Mouse (Mus musculus) spleen, postnatal 14 days (tissue): ENCODE results near the gene Trim60.

ENCODE experiments used
- DNase-seq, 2 experiments: peaks; one replicate each; pipeline ENCODE4 v3.0.0; 2021 to 2022; ENCODE audit warnings: low spot score in 2 of 2

Trim60 gene

DNA sequence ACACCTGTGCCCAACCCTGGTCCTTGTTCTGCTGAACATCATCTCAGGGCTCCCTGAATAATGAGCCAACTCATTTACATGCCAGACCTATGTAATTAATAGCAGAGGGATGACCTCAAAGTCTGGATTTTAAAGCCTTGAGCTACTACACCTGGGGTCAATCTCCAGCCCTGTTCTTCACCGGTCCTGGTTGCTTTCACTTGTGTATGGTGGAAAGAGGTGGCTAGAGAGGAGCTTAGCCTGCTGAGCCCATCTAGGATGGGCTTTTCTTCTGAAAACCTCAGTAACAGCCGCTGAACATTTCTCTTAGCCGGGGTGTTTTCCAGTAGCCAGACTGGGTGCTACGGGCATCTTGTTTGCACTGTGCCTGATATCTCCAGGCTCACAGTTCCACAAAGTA, 30.7 kb downstream of the Trim60 start, which contains the start of gene Trim75:
Trim75 (minus strand) TSS at position 101 of the 400 bp plus-strand sequence.
- DNase-seq = no peak

DNA sequence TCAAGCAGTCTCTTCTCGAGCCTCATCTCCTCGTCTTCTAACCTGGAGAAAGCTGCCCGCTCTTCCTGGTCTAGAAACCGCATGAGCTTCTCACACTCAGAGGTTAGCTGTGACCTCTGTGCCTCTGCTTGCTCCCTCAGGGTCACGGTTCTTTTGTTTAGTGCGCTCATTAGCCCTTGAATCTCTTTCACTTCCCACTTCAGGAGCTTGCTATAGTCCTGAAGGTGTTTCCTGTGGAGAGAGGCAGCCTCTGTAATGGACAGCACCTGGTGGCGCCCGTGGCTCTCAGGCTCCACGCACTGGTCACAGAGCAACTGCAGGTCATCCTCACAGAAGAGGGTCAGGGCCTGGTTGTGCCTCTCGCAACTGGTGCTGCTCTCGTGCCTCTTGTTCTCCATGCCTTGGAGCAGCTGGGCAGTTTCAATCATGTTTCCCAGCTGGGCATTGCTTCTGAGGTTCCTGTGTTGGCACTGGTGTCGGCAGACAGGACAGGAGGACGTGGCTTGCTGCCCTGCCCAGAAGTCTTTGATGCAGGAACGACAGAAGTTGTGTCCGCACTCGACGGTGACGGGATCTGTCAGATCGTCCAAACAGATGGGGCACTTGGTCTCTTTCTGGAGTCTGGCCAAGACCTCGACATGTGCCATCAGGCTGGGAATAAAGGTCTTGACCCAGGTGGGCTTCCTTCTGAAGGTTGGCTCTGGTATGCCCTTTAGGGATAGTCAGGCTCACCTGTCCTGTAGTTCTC, 35.1 kb downstream of the Trim60 start:
- no peak for DNase-seq

DNA sequence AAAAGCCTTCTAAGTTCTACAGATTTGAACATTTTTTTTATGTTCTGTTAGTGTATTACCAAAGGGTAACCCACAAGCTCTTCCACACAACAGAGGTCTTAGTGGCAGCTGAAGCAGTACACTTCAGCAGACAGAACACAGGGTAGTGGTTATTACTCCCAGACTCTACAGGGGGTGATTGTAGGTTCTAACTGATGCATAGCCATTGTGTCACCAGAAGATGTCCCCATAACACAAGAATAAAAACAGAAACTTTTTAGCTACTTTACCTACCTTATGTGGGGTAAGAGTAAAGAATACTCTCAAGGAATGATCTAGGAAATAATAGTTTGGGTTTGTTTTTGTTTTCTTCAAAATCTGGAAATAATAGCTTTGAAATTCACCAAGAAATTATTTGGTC, 55.5 kb downstream of the Trim60 start:
- no peak for DNase-seq

DNA sequence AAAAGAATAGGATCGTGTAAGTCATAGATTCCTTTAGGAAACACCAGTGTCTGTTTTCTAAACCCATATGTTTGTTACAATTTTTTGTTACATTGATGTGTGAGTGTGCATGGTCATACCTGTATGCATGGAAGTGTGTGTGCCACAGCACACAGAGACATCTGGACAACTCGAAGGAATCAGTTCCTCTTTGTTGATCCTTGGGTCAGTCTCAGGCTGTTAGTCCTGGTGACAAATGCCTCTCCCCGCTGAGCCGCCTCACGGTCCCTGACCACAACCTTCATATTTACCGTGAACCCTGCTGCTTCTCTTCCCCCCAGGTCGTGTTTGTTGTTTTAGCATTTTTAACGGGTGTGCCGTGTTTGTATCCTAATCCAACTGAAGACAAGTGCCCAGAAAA, 59.4 kb downstream of the Trim60 start:
- DNase-seq = no peak

DNA sequence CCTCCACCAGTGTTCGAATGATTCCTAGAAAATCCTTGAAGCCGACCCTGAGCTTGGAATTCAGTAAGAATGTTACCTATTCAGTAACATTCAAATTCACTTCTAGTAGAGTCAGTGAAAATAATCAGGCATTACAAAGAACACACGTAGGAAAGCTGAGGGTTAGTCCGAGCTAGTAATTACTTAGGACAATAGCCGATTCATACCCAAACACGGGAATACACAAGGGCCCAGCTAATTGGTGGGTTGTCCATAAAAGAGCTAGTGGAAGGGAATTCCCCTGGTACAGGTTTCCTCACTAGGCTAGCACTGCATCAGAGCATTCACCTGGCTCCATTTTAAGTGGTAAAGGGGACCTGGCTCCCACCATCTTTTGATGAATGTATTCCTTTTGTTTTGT, 66.3 kb downstream of the Trim60 start:
- no peak for DNase-seq
